Mouse (Mus musculus) limb, embryonic 14.5 days (tissue): Measurements from ENCODE around the gene Pawr. TPM values are rescaled to one million over a fixed set of nuclear protein-coding genes. Genes with fewer than 3 reads are reported as not detected.

Experiments
- ATAC-seq: fragments of 200-750 bp; cut with Nextera tagmentation; 2 replicates; pipeline ENCODE4 v1.8.0; 2017; ENCODE audit warnings: low read depth, moderate number of reproducible peaks, moderate TSS enrichment; ENCODE audit not compliant: low FRiP score
- DNase-seq: peaks from one replicate; pipeline ENCODE4 v3.0.0-alpha.2; 2015; ENCODE audit warnings: low spot score
- H3K27ac ChIP-seq: fragments of 300-500 bp; sonication (generic); replicated peaks from 2 replicates; pipeline ENCODE4 v1.5.1; 2014; ENCODE audit warnings: low read depth, mild to moderate bottlenecking, low read length, moderate library complexity, mixed read lengths
- H3K27me3 ChIP-seq: fragments of 300-500 bp; sonication (generic); 2 replicates; pipeline ENCODE4 v1.6.1; 2014; ENCODE audit warnings: low read length, mixed read lengths; ENCODE audit not compliant: control insufficient read depth, insufficient read depth
- H3K36me3 ChIP-seq: fragments of 300-500 bp; sonication (generic); 2 replicates; pipeline ENCODE4 v1.6.1; 2014; ENCODE audit warnings: mild to moderate bottlenecking, low read length, moderate library complexity, mixed read lengths; ENCODE audit not compliant: control insufficient read depth, insufficient read depth
- H3K4me1 ChIP-seq: fragments of 300-500 bp; sonication (generic); 2 replicates; pipeline ENCODE4 v1.6.1; 2014; ENCODE audit warnings: antibody characterized with exemption, low read length, mixed read lengths; ENCODE audit not compliant: control insufficient read depth, insufficient read depth
- H3K4me2 ChIP-seq: fragments of 300-500 bp; sonication (generic); replicated peaks from 2 replicates; pipeline ENCODE4 v1.6.1; 2014; ENCODE audit warnings: low read depth, mild to moderate bottlenecking, low read length, moderate library complexity; ENCODE audit not compliant: severe bottlenecking
- H3K4me3 ChIP-seq: fragments of 300-500 bp; sonication (generic); replicated peaks from 2 replicates; pipeline ENCODE4 v1.5.1; 2014; ENCODE audit warnings: low read length
- H3K9ac ChIP-seq: fragments of 300-500 bp; sonication (generic); 2 replicates; pipeline ENCODE4 v1.6.1; 2014; ENCODE audit warnings: mild to moderate bottlenecking, low read depth, low read length, moderate library complexity; ENCODE audit not compliant: severe bottlenecking
- H3K9me3 ChIP-seq: fragments of 300-500 bp; sonication (generic); 2 replicates; pipeline ENCODE4 v1.6.1; 2016; ENCODE audit warnings: low read length; ENCODE audit not compliant: control insufficient read depth
- POLR2A ChIP-seq: fragments of 200-500 bp; IDR thresholded peaks from 2 replicates; pipeline ENCODE4 v1.8.0; 2012; ENCODE audit warnings: inconsistent platforms, mild to moderate bottlenecking, moderate library complexity, borderline replicate concordance; ENCODE audit not compliant: insufficient read depth, insufficient read length; ENCODE audit errors: extremely low read depth
- WGBS: fragments of 180-500 bp; shearing (Covaris S2); extraction: QIAGEN DNeasy Blood & Tissue Kit; methylation state at CpG from one replicate; pipeline ENCODE4 v1.1.7; 2014; 5-methylcytosine and 5-hydroxymethylcytosine counted together
- polyA plus RNA-seq, 2 experiments: library from polyadenylated mRNA; depleted of rRNA in 1 of 2; stranded (reverse) in 1 of 2; unstranded in 1 of 2; fragments of >200 nt; fragmentation: Nextera tagmentation in 1 of 2; extraction: Ambion mirVana in 1 of 2; gene quantifications; 2 replicates each; pipeline versions ENCODE4 v1.2.1 to v1.2.3; 2012 to 2014

Pawr gene
- polyA plus RNA-seq, 2 experiments = 3.1 to 3.5 TPM

DNA sequence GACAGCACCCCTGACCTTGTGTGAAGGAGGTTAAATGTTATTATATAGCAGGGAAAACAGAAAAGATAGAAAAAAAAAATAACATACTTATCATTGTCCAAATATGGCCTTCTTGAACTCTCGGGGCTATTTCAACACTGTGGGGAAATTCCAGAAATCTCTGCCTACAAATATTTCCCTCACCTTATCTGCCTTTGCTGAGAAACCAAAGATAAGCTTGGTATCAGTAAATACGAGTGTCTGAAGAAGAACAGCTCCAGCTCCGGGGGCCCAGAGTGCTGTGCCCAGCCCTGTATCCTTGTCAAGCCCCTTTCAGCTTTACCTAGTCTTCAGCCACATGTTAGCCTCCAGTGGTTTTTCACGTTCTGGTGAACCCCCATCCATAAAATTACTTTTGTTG, 113.2 kb downstream of the Pawr start:
- H3K4me1 ChIP-seq = no peaks in the 10 kb centered on the region
- no peak for DNase-seq
- H3K4me3 ChIP-seq = no peak overlapping the region
- TF ChIP-seq POLR2A = no peak
- H3K9ac ChIP-seq = no peak overlapping the region
- H3K27me3 ChIP-seq = no peaks in the 10 kb centered on the region
- no peak overlapping the region for H3K27ac ChIP-seq
- no peaks in the 10 kb centered on the region for H3K9me3 ChIP-seq
- no peaks in the 10 kb centered on the region for H3K36me3 ChIP-seq
- H3K4me2 ChIP-seq = no peak overlapping the region
- ATAC-seq = no peak
- WGBS = 83% methylated on average over 4 of the region's 4 CpGs

DNA sequence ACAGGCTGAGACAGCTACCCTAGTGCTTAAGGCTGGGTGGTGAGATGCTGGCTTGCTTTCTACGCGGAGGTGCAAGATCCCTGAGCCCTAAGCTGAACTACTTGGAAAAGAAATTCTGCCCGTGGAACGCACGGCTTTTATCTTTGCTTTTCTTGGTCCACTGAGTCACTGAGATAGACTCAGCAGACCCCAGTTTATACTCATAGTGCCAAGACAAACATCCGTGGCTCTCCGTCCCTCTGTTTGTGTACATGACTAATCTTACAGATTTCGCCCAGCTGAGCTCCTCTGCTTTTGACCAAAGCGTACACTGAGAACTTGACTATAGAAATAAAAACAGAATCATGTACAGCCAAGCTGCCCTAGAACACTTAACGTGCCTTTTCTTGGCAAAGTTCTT, 113.7 kb downstream of the Pawr start:
- H3K27ac ChIP-seq = no peak overlapping the region
- no peaks in the 10 kb centered on the region for H3K9me3 ChIP-seq
- TF ChIP-seq POLR2A = no peak
- no peak for ATAC-seq
- H3K4me2 ChIP-seq = peak overlapping the region; percentile 46
- no peak for DNase-seq
- no peaks in the 10 kb centered on the region for H3K36me3 ChIP-seq
- 0 out of 2 replicates have a peak overlapping the region, but pooled peaks have one; percentile 37 for H3K4me3 ChIP-seq
- H3K27me3 ChIP-seq = no peaks in the 10 kb centered on the region
- H3K4me1 ChIP-seq = no peaks in the 10 kb centered on the region
- no peak overlapping the region for H3K9ac ChIP-seq
- WGBS = 74% methylated on average over 10 of the region's 10 CpGs

DNA sequence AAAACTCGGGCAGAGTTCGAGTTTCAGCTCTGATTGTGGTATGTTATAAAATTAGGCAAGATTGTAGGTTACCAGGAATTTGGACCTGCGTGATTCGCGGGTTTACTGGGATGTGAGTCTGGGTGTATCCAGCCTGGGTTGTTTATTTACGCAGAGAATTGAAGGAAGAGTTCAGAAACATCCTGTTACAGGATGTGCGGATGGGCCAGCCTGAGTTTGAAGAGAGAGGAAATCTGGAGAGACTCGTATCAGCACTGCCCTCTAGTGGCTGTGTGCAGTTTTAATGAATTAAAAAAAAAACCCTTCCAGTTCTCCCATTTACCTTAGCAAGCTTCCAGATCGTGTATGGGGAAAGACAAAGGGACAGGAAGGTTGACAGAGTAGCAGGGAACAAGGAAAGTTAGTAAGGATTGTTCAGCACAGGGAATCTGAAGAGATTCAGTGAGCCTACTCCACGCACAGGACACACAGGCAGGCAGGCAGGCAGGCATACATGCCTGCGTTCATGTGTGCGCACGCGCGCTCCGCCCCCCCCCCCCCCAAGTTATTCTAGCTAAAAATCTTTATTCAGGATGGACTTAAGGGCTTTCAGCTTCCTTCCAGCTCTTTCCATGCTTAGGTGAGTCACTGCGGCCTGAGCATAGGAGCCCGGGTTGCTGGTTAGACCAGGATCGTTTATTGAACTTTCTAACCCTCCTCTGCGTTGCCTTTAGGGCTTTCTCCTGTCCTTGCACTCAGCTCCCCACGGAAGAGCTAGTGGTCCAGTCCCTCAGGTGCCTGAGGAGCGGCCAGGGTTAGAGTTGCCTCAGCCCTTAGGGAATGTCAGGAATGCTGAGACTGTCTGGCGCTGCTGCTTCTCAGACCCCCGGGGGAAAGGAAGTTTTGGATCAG, 114.4 kb downstream of the Pawr start:
- no peaks in the 10 kb centered on the region for H3K27me3 ChIP-seq
- peak overlapping the region; percentile 46 for H3K4me2 ChIP-seq
- no peaks in the 10 kb centered on the region for H3K9me3 ChIP-seq
- peak overlapping the region; percentile 43; the same call in 1 of the 2 replicates for H3K9ac ChIP-seq
- no peak for TF ChIP-seq POLR2A
- WGBS = 9% methylated on average over 24 of the region's 24 CpGs
- H3K4me1 ChIP-seq = no peaks in the 10 kb centered on the region
- DNase-seq = peak; percentile 90
- no peak overlapping the region for H3K27ac ChIP-seq
- no peaks in the 10 kb centered on the region for H3K36me3 ChIP-seq
- peak overlapping the region; percentile 37 for H3K4me3 ChIP-seq
- peak; percentile 77 for ATAC-seq

DNA sequence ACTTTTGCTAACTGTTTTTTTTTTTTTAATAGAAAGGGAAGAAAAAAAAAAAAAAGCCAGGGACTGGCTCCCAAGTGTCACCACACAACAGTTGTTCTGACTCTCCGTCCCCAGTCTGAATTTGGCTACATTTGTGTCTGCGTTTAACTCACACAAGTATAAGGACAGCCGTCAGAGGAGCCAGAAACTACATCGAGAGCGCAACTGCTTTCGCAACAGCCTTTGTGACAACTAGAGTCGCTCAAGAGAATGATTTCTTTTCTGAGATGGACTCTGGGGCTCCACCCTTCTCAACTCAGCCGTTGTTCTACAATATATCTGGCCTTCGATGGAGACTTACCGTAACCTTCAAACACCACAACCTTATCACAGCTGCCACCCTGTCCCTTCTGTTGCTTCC, 115.3 kb downstream of the Pawr start:
- ATAC-seq (no peak), DNase-seq (no peak)
- Histone ChIP-seq H3K4me2 (no peak overlapping the region), H3K36me3 (no peaks in the 10 kb centered on the region), H3K4me3 (no peak overlapping the region), H3K9me3 (no peaks in the 10 kb centered on the region), H3K4me1 (no peaks in the 10 kb centered on the region), H3K27me3 (no peaks in the 10 kb centered on the region), H3K27ac (no peak overlapping the region), H3K9ac (no peak overlapping the region)
- 83% methylated on average over 10 of the region's 10 CpGs for WGBS
- no peak for TF ChIP-seq POLR2A

DNA sequence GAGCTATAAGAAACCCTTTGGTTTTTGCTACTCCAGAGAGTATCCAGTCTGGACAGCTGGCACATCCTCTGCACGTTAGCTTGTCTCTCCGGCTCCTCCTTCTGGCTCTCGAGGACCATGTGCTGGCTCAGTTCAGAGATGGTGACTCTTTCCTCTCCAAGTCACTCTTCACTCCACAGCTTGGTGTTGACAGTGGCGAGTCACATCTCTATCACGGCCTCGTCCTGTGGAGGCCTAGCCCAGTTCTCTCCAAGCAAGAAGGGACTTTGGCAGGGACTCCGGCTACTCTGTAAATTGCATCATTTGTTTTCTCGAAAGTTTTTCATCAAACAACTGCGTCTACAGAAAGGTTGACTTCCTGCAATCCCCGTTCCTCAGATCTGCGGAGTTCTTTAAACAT, 116.5 kb downstream of the Pawr start:
- TF ChIP-seq POLR2A = no peak
- H3K36me3 ChIP-seq = no peaks in the 10 kb centered on the region
- WGBS = 82% methylated on average over 11 of the region's 11 CpGs
- no peaks in the 10 kb centered on the region for H3K9me3 ChIP-seq
- no peak overlapping the region for H3K4me3 ChIP-seq
- no peaks in the 10 kb centered on the region for H3K4me1 ChIP-seq
- no peaks in the 10 kb centered on the region for H3K27me3 ChIP-seq
- ATAC-seq (no peak), DNase-seq (no peak)
- no peak overlapping the region for H3K27ac ChIP-seq
- no peak overlapping the region for H3K9ac ChIP-seq
- no peak overlapping the region for H3K4me2 ChIP-seq
